Comparison of ENCODE assay signal across 19 mouse cellular contexts in the genomic region with DNA sequence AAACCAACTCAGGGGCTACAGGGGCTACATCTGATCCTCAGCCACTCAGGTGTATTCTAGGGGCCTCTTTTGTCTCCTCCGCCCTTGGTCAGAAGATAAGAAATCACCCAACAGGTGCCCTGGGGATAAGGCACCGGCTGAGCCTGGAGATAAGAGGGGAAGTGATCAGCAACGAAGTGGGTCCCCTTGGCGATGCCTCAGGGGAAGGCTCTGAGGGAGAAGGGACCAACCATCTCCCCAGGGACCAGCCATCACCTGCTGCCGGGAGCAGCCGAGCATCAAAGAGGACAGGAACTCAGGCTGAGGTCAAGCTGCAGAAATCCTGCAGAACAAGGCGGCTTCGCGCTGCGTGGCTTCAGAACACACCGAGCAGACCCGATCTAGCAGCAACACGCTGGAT. TPM values are rescaled to one million over a fixed set of nuclear protein-coding genes. Genes with fewer than 3 reads are reported as not detected.
DNase-seq lines count a peak whose midpoint lies in the region; ATAC-seq and TF ChIP-seq lines count a peak whose summit lies in the region.
"Had no signal": no experiment of that assay in that cellular context is flagged by ENCODE, and none has a peak within 500 bp of the region (broad histone marks: within the 10 kb centered on the region; RNA-seq: fewer than 3 reads in every experiment).

No protein-coding gene starts in this region.

- peaks cover 22% of the 10 kb centered on the region for H3K4me1 ChIP-seq in hindbrain, embryonic 10.5 days (replicated peaks)
- H3K4me1 ChIP-seq in hindbrain, embryonic 11.5 days (replicated peaks; ENCODE audit: control insufficient read depth, insufficient read depth, low read length), result no peaks in the 10 kb centered on the region
- H3K4me1 ChIP-seq in spleen, adult 2 months (ENCODE audit: control insufficient read depth, insufficient read depth, insufficient read length), result peaks cover 22% of the 10 kb centered on the region; the same call in 1 of the 2 replicates
- peaks cover 0 to 22% of the 10 kb centered on the region in 2 experiments; a peak in 2 of 4 replicates for H3K4me1 ChIP-seq in MEL (ENCODE audit: control insufficient read depth in 1 of 2, insufficient read depth in 2 of 2, low read length in 2 of 2)

- peak overlapping the region; percentile 54; the same call in 1 of the 2 replicates for H3K27ac ChIP-seq in hindbrain, embryonic 10.5 days
- H3K27ac ChIP-seq in hindbrain, embryonic 11.5 days (ENCODE audit: low read depth, low read length), result no peak overlapping the region
- H3K27ac ChIP-seq in spleen, adult 2 months (ENCODE audit: insufficient read depth, low read length), result 0 out of 2 replicates have a peak overlapping the region, but pooled peaks have one; percentile 8
- H3K27ac ChIP-seq in MEL (ENCODE audit: control insufficient read depth, low read depth, low read length), result no peak overlapping the region
- H3K27ac ChIP-seq: heart, embryonic 10.5 days; hindbrain, embryonic 14.5 days had no signal

- H3K4me3 ChIP-seq in hindbrain, embryonic 10.5 days, result no peak overlapping the region
- no peak overlapping the region for H3K4me3 ChIP-seq in hindbrain, embryonic 11.5 days (ENCODE audit: low read depth, low read length)
- H3K4me3 ChIP-seq in spleen, adult 2 months (ENCODE audit: extremely low read depth, insufficient read depth, insufficient read length), result no peak overlapping the region; the same call in 1 of the 2 replicates
- H3K4me3 ChIP-seq in MEL (ENCODE audit: control insufficient read depth in 1 of 2, insufficient read depth in 1 of 2, low read depth in 2 of 2, low read length in 2 of 2), result no peak overlapping the region
- H3K4me3 ChIP-seq: heart, embryonic 10.5 days had no signal

- WGBS in hindbrain, embryonic 10.5 days, result 71% methylated on average over 13 of the region's 13 CpGs
- 70% methylated on average over 13 of the region's 13 CpGs for WGBS in hindbrain, embryonic 11.5 days
- 29% methylated on average over 13 of the region's 13 CpGs for WGBS in spleen, adult 2 months

- H3K9ac ChIP-seq in hindbrain, embryonic 11.5 days (ENCODE audit: low read depth, low read length), result no peak overlapping the region
- no peak overlapping the region for H3K9ac ChIP-seq in MEL (ENCODE audit: control insufficient read depth, low read depth, low read length, poor library complexity, severe bottlenecking)
- H3K9ac ChIP-seq: hindbrain, embryonic 14.5 days had no signal

- no peak for ATAC-seq in hindbrain, embryonic 11.5 days (ENCODE audit: low FRiP score)
- no peak for ATAC-seq in activated CD4-positive, CD25-positive, alpha-beta regulatory T cell, adult 4 months
- ATAC-seq: forebrain, embryonic 14.5 days had no signal

- no peak overlapping the region for H3K4me2 ChIP-seq in hindbrain, embryonic 11.5 days (replicated peaks; ENCODE audit: low read depth, low read length)
- H3K4me2 ChIP-seq: hindbrain, embryonic 14.5 days had no signal

- peak; percentile 39 to 56 for TF ChIP-seq EP300 in MEL (IDR thresholded peaks at IDR 0.05; ENCODE audit: low read depth in 1 of 2, low read length in 2 of 2)

- no peak for TF ChIP-seq CTCF in spleen, adult 2 months (IDR thresholded peaks at IDR 0.05; ENCODE audit: extremely low read depth, insufficient read depth, insufficient read length, insufficient replicate concordance)
- no peak for TF ChIP-seq CTCF in MEL (IDR thresholded peaks at IDR 0.05 in 2 of 3, conservative IDR thresholded peaks at IDR 0.05 in 1 of 3; ENCODE audit: control insufficient read depth in 1 of 3, insufficient read depth in 1 of 3, low read depth in 2 of 3, low read length in 3 of 3, poor library complexity in 1 of 3, severe bottlenecking in 1 of 3)

- H3K27me3 ChIP-seq in hindbrain, embryonic 10.5 days (ENCODE audit: insufficient read depth, poor library complexity, severe bottlenecking), result no peaks in the 10 kb centered on the region
- H3K27me3 ChIP-seq in hindbrain, embryonic 11.5 days (ENCODE audit: control insufficient read depth, insufficient read depth, low read length), result no peaks in the 10 kb centered on the region
- no peaks in the 10 kb centered on the region for H3K27me3 ChIP-seq in spleen, adult 2 months (ENCODE audit: control insufficient read depth, insufficient read depth, low read length)
- H3K27me3 ChIP-seq in MEL (ENCODE audit: control insufficient read depth in 1 of 2, insufficient read depth in 2 of 2, low read length in 2 of 2), result peaks cover under 1 to 4% of the 10 kb centered on the region in 2 experiments; a peak in 3 of 4 replicates

- no peaks in the 10 kb centered on the region for H3K36me3 ChIP-seq in hindbrain, embryonic 10.5 days
- no peaks in the 10 kb centered on the region for H3K36me3 ChIP-seq in hindbrain, embryonic 11.5 days (ENCODE audit: control insufficient read depth, insufficient read depth, low read length)
- no peaks in the 10 kb centered on the region for H3K36me3 ChIP-seq in spleen, adult 2 months (ENCODE audit: control insufficient read depth, insufficient read depth, low read length)
- peaks cover 0 to 3% of the 10 kb centered on the region in 2 experiments; a peak in 2 of 4 replicates for H3K36me3 ChIP-seq in MEL (ENCODE audit: control insufficient read depth in 1 of 2, insufficient read depth in 2 of 2, low read length in 2 of 2)
- H3K36me3 ChIP-seq: G1E; heart, embryonic 10.5 days had no signal

- no peak for TF ChIP-seq RAD21 in MEL (IDR thresholded peaks at IDR 0.05; ENCODE audit: low read depth, low read length)

- intact Hi-C loops in gastrocnemius, postnatal 14 days (cut with DNase I; ENCODE audit: low total_unique reads), result no loop called here

- no peak for DNase-seq in hindbrain, embryonic 10.5 days (ENCODE audit: low spot score)
- no peak for DNase-seq in hindbrain, embryonic 11.5 days (ENCODE audit: low spot score)
- DNase-seq in spleen, adult 2 months (ENCODE audit: low read depth in 1 of 2, low spot score in 2 of 2), result peak in 1 of 2 experiments; percentile 74
- no peak for DNase-seq in spleen, postnatal 10 days (ENCODE audit: low spot score in 2 of 2)
- DNase-seq in A20 (ENCODE audit: low read depth, low spot score), result peak; percentile 86
- peak; percentile 12 for DNase-seq in MEL (ENCODE audit: low read depth, low spot score)
- no peak for DNase-seq in gastrocnemius, postnatal 14 days
- DNase-seq: adrenal gland, postnatal 14 days; cerebellum, adult 18-20 months; cerebellum, adult 9-11 months; cerebellum, postnatal 36 days; heart, adult 18-20 months; heart, postnatal 10 days; heart, postnatal 4 days had no signal

- no peaks in the 10 kb centered on the region for H3K79me2 ChIP-seq in MEL (ENCODE audit: control insufficient read depth, insufficient read depth, low read length, poor library complexity)

- no peak for TF ChIP-seq POLR2A in spleen, adult 2 months (IDR thresholded peaks at IDR 0.05; ENCODE audit: low read depth, low read length)
- no peak for TF ChIP-seq POLR2A in MEL (IDR thresholded peaks at IDR 0.05; ENCODE audit: control insufficient read depth in 1 of 2, insufficient read depth in 1 of 2, low read depth in 1 of 2, low read length in 2 of 2, poor library complexity in 1 of 2)

- H3K9me3 ChIP-seq in hindbrain, embryonic 10.5 days, result peaks cover 9% of the 10 kb centered on the region
- H3K9me3 ChIP-seq in hindbrain, embryonic 11.5 days (ENCODE audit: control insufficient read depth, low read length), result no peaks in the 10 kb centered on the region
- no peaks in the 10 kb centered on the region for H3K9me3 ChIP-seq in MEL (replicated peaks; ENCODE audit: insufficient read depth, low read length)

TF ChIP-seq in MEL, 35 proteins besides CTCF, POLR2A, EP300 and RAD21:
- no peak for TF ChIP-seq MAX (IDR thresholded peaks at IDR 0.05; ENCODE audit: low read length)
- TF ChIP-seq GATA1 (IDR thresholded peaks at IDR 0.05; ENCODE audit: low read depth, low read length), result peak; percentile 73
- peak; percentile 77 for TF ChIP-seq TCF12 (IDR thresholded peaks at IDR 0.05; ENCODE audit: low read depth, low read length)
- TF ChIP-seq ETS1 (IDR thresholded peaks at IDR 0.05; ENCODE audit: low read depth, low read length), result 0 out of 2 replicates have a peak, but pooled peaks have one; percentile 29
- peak; percentile 8; the same call in 1 of the 2 replicates for TF ChIP-seq TAL1 (IDR thresholded peaks at IDR 0.05; ENCODE audit: low read length)

RNA-seq across cellular contexts. Expression of a gene that starts 15.6 kb away (rescaled TPM):
- 576 and 684 TPM in 2 replicates for polyA plus RNA-seq in hindbrain, embryonic 10.5 days (2016; fragmentation: Nextera tagmentation; extraction: Ambion mirVana)
- 453 and 482 TPM in 2 replicates for polyA plus RNA-seq in hindbrain, embryonic 11.5 days (2014; fragmentation: Nextera tagmentation; extraction: Ambion mirVana)
- polyA plus RNA-seq in spleen, adult 2 months (2012; rRNA removed), result 138 and 195 TPM in 2 replicates
- total RNA-seq in MEL (2012; rRNA removed), result 0.16 and 0.27 TPM in 2 replicates
- polyA plus RNA-seq in MEL (2012; ENCODE audit: insufficient read depth in 1 of 2, insufficient read length in 2 of 2, low read depth in 1 of 2, low replicate concordance in 2 of 2, missing spikeins in 1 of 2), result under 1 TPM in 1 of 2 experiments, not detected in 1; 0.17 TPM
- 10 to 100 TPM; 28.4 to 28.7 TPM for total RNA-seq in gastrocnemius, postnatal 14 days (2021)
- polyA plus RNA-seq in activated CD4-positive, CD25-positive, alpha-beta regulatory T cell, adult 4 months (2017; shearing (Covaris generic)), result 100 to 1,000 TPM; 281 to 355 TPM
- polyA plus RNA-seq: G1E had no signal

RNA-seq across cellular contexts. Expression of a gene that starts 44.5 kb away (rescaled TPM):
- 9.0 and 9.4 TPM in 2 replicates for polyA plus RNA-seq in hindbrain, embryonic 10.5 days (2016; fragmentation: Nextera tagmentation; extraction: Ambion mirVana)
- polyA plus RNA-seq in hindbrain, embryonic 11.5 days (2014; fragmentation: Nextera tagmentation; extraction: Ambion mirVana), result 5.5 and 6.2 TPM in 2 replicates
- polyA plus RNA-seq in spleen, adult 2 months (2012; rRNA removed), result 32.1 and 33.5 TPM in 2 replicates
- total RNA-seq in MEL (2012; rRNA removed), result 11.2 and 12.3 TPM in 2 replicates
- polyA plus RNA-seq in MEL (2012; ENCODE audit: insufficient read depth in 1 of 2, insufficient read length in 2 of 2, low read depth in 1 of 2, low replicate concordance in 2 of 2, missing spikeins in 1 of 2), result 10 to 100 TPM in 1 of 2 experiments, not detected in 1; 25.4 TPM
- total RNA-seq in gastrocnemius, postnatal 14 days (2021), result 1 to 10 TPM; 4.0 to 6.5 TPM
- polyA plus RNA-seq in activated CD4-positive, CD25-positive, alpha-beta regulatory T cell, adult 4 months (2017; shearing (Covaris generic)), result 10 to 100 TPM; 22.0 to 34.6 TPM

Comparison
In these comparisons a context has a peak if more than half of its experiments do, and no peak if none do; other contexts are left out.
1. H3K27ac ChIP-seq: peak in hindbrain, embryonic 10.5 days (single experiment) and spleen, adult 2 months (single experiment); none in hindbrain, embryonic 11.5 days (single experiment) and MEL (single experiment).
2. DNase-seq: peak in A20 (single experiment) and MEL (single experiment); none in hindbrain, embryonic 10.5 days (single experiment), hindbrain, embryonic 11.5 days (single experiment), spleen, postnatal 10 days (0 of 2) and gastrocnemius, postnatal 14 days (single experiment).
3. RNA of a gene that starts 15.6 kb away (polyA plus RNA-seq): 576 to 684 TPM in hindbrain, embryonic 10.5 days, 453 to 482 TPM in hindbrain, embryonic 11.5 days, 281 to 355 TPM in activated CD4-positive, CD25-positive, alpha-beta regulatory T cell, adult 4 months and 138 to 195 TPM in spleen, adult 2 months; 0.17 TPM in MEL; every median in the first group is over 100 times any median in the second.